Mouse (Mus musculus) intestine, embryonic 16.5 days (tissue): ENCODE measurements at regions not wholly inside any gene's neighbourhood (a gene's known extent, or its start where the extent isn't known, plus 50 kb on each side); places are given as distances from the start of the nearest gene placed in this dataset.

Experiments used
- ATAC-seq: fragments of 200-750 bp; cut with Nextera tagmentation; 2 replicates; pipeline ENCODE4 v1.8.0; 2017; ENCODE audit warnings: moderate TSS enrichment, moderate library complexity
- H3K27ac ChIP-seq: fragments of 300-500 bp; sonication (generic); 2 replicates; pipeline ENCODE4 v1.5.1; 2014; ENCODE audit warnings: mild to moderate bottlenecking, low read length
- H3K27me3 ChIP-seq: fragments of 300-500 bp; sonication (generic); replicated peaks from 2 replicates; pipeline ENCODE4 v1.6.1; 2014; ENCODE audit warnings: low read length, control low read depth, mixed read lengths; ENCODE audit not compliant: control insufficient read depth, insufficient read depth
- H3K36me3 ChIP-seq: fragments of 300-500 bp; sonication (generic); 2 replicates; pipeline ENCODE4 v1.6.1; 2014; ENCODE audit warnings: low read length, control low read depth; ENCODE audit not compliant: control insufficient read depth, insufficient read depth
- H3K4me1 ChIP-seq: fragments of 300-500 bp; sonication (generic); 2 replicates; pipeline ENCODE4 v1.6.1; 2014; ENCODE audit warnings: low read length, control low read depth, mixed read lengths; ENCODE audit not compliant: control insufficient read depth, insufficient read depth
- H3K4me2 ChIP-seq: fragments of 300-500 bp; sonication (generic); 2 replicates; pipeline ENCODE4 v1.6.1; 2014; ENCODE audit warnings: low read depth, low read length, control low read depth
- H3K4me3 ChIP-seq: fragments of 300-500 bp; sonication (generic); 2 replicates; pipeline ENCODE4 v1.5.1; 2014; ENCODE audit warnings: mild to moderate bottlenecking, low read length
- H3K9ac ChIP-seq: fragments of 300-500 bp; sonication (generic); 2 replicates; pipeline ENCODE4 v1.6.1; 2014; ENCODE audit warnings: low read depth, low read length
- H3K9me3 ChIP-seq: fragments of 300-500 bp; sonication (generic); 2 replicates; pipeline ENCODE4 v1.6.1; 2016; ENCODE audit warnings: low read length, control low read depth; ENCODE audit not compliant: control insufficient read depth
- WGBS: fragments of 180-500 bp; shearing (Covaris S2); extraction: QIAGEN DNeasy Blood & Tissue Kit; methylation state at CpG from one replicate; pipeline ENCODE4 v1.1.7; 2014; 5-methylcytosine and 5-hydroxymethylcytosine counted together

GRCm38 (mm10) chr5:111979601-111980000 lies 245.9 kb downstream of the Gm26897 start:
- Histone ChIP-seq H3K27me3 (no peaks in the 10 kb centered on the region), H3K9me3 (no peaks in the 10 kb centered on the region), H3K36me3 (no peaks in the 10 kb centered on the region), H3K27ac (no peak overlapping the region), H3K4me1 (no peaks in the 10 kb centered on the region), H3K9ac (no peak overlapping the region), H3K4me3 (no peak overlapping the region), H3K4me2 (no peak overlapping the region)
- WGBS: 88% methylated on average over 3 of the region's 3 CpGs
- ATAC-seq: no peak

DNA sequence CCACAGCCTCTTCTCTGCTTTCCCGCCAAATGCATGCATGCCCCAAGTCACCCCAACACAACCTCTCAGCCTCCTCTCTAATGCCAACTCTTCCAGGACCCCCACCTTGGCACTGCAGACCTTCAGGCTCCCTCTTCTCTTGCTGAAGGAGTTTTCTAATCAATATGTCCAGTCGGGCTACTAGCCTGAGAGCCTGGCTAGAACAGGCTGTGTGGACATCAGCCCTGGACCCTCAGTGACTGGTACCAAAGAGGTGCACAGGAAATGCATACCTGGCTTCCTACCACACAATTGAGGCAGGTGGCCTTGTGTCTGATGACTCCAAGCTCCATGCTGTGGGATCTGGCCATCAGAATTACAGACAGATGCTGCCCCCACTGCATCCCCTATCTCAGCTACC lies 248.4 kb downstream of the Gm26897 start:
- H3K27ac ChIP-seq: no peak overlapping the region
- no peaks in the 10 kb centered on the region for H3K9me3 ChIP-seq
- H3K4me1 ChIP-seq: no peaks in the 10 kb centered on the region
- H3K4me3 ChIP-seq: no peak overlapping the region
- ATAC-seq: no peak
- H3K36me3 ChIP-seq: no peaks in the 10 kb centered on the region
- 80% methylated on average over 2 of the region's 2 CpGs for WGBS
- H3K9ac ChIP-seq: no peak overlapping the region
- H3K27me3 ChIP-seq: no peaks in the 10 kb centered on the region
- H3K4me2 ChIP-seq: no peak overlapping the region

GRCm38 (mm10) chr5:111985997-111986396 lies 252.3 kb downstream of the Gm26897 start:
- no peak overlapping the region for H3K27ac ChIP-seq
- H3K9me3 ChIP-seq: no peaks in the 10 kb centered on the region
- H3K36me3 ChIP-seq: no peaks in the 10 kb centered on the region
- no peaks in the 10 kb centered on the region for H3K4me1 ChIP-seq
- no peak overlapping the region for H3K4me2 ChIP-seq
- ATAC-seq: no peak
- 67% methylated on average over 8 of the region's 8 CpGs for WGBS
- no peaks in the 10 kb centered on the region for H3K27me3 ChIP-seq
- H3K9ac ChIP-seq: no peak overlapping the region
- no peak overlapping the region for H3K4me3 ChIP-seq

- Histone ChIP-seq H3K4me3 (no peak overlapping the region), H3K4me2 (no peak overlapping the region), H3K36me3 (no peaks in the 10 kb centered on the region), H3K27me3 (no peaks in the 10 kb centered on the region), H3K4me1 (no peaks in the 10 kb centered on the region), H3K27ac (no peak overlapping the region), H3K9me3 (no peaks in the 10 kb centered on the region), H3K9ac (no peak overlapping the region)
- 48% methylated on average over 6 of the region's 6 CpGs for WGBS
- ATAC-seq: no peak
Observed at GRCm38 (mm10) chr5:111987036-111987435, 253.3 kb downstream of the Gm26897 start.

DNA sequence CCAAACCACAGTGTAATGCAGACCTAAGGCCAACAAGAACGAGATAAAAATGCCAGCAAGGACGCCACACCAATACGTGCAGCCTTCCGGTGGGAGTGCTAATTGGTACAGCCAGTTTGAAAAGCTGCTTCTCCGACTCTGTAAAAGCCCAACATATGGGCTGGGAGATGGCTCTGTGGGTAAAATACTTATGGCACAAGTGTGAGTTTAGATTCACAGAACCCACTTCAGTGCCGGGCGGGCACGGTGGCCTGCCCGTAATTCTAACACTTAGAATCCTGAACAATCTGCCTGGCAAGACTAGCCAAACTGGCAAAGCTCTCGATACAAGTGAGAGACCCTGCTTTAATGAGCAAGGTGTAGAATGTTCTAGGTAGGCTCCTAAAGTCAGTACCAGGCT lies 258.1 kb downstream of the Gm26897 start:
- no peak for ATAC-seq
- no peaks in the 10 kb centered on the region for H3K4me1 ChIP-seq
- no peak overlapping the region for H3K9ac ChIP-seq
- no peak overlapping the region for H3K27ac ChIP-seq
- no peak overlapping the region for H3K4me2 ChIP-seq
- H3K9me3 ChIP-seq: no peaks in the 10 kb centered on the region
- no peak overlapping the region for H3K4me3 ChIP-seq
- no peaks in the 10 kb centered on the region for H3K36me3 ChIP-seq
- no peaks in the 10 kb centered on the region for H3K27me3 ChIP-seq
- 86% methylated on average over 10 of the region's 10 CpGs for WGBS

DNA sequence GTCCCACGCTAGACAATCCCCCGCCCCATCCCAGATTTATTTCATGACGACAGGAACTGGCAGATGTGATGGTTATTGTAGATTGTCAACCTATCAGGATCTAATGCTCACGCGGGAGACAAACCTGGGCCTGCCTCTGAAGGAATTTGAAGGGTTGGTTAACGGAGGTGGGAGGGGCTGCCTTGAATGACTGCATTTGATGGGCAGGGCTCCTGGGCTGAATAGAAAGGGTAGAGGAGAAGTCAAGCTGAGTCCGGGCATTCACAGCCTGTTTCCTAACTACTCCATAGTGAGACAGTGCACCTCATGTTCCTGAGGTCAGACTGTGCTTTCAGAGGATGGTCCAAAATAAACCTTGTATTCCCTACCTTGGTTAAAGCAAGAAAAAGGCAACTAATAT lies 259.1 kb downstream of the Cryba4 start:
- ATAC-seq: no peak
- 65% methylated on average over 7 of the region's 7 CpGs for WGBS
- no peaks in the 10 kb centered on the region for H3K36me3 ChIP-seq

GRCm38 (mm10) chr5:111993930-111994329 lies 258.4 kb downstream of the Cryba4 start:
- no peaks in the 10 kb centered on the region for H3K4me1 ChIP-seq
- no peaks in the 10 kb centered on the region for H3K36me3 ChIP-seq
- no peak overlapping the region for H3K4me2 ChIP-seq
- WGBS: 77% methylated on average over 9 of the region's 9 CpGs
- no peak for ATAC-seq
- no peak overlapping the region for H3K27ac ChIP-seq
- no peak overlapping the region for H3K9ac ChIP-seq
- no peaks in the 10 kb centered on the region for H3K27me3 ChIP-seq
- no peaks in the 10 kb centered on the region for H3K9me3 ChIP-seq
- H3K4me3 ChIP-seq: no peak overlapping the region

More for the DNA sequence above, 259.1 kb downstream of the Cryba4 start:
- H3K4me3 ChIP-seq: no peak overlapping the region
- H3K27ac ChIP-seq: no peak overlapping the region
- no peak overlapping the region for H3K9ac ChIP-seq
- no peak overlapping the region for H3K4me2 ChIP-seq
- no peaks in the 10 kb centered on the region for H3K9me3 ChIP-seq
- H3K4me1 ChIP-seq: no peaks in the 10 kb centered on the region
- H3K27me3 ChIP-seq: no peaks in the 10 kb centered on the region

DNA sequence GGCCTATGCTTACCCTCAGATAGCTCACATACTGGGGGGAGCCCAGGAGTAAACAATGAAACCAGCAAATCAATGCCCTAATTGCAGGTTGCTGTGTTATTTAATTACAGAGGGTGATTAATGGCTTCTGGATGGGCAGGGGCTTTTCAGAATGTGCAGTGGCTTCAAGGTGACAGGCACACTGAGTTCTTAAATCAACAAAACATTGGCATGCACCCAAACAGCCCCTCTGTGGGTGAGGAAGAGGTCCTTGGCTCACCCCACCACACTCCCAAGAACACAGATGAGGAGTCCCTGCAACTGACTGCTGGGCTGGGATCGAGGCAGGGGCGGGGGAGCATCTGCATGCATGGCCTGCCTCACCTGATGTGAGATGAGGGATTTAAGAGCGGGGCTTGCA lies 255.5 kb downstream of the Cryba4 start:
- no peak overlapping the region for H3K27ac ChIP-seq
- H3K4me2 ChIP-seq: no peak overlapping the region
- no peak overlapping the region for H3K4me3 ChIP-seq
- H3K4me1 ChIP-seq: no peaks in the 10 kb centered on the region
- 57% methylated on average over 3 of the region's 3 CpGs for WGBS
- ATAC-seq: no peak
- no peak overlapping the region for H3K9ac ChIP-seq
- no peaks in the 10 kb centered on the region for H3K36me3 ChIP-seq
- H3K27me3 ChIP-seq: no peaks in the 10 kb centered on the region
- no peaks in the 10 kb centered on the region for H3K9me3 ChIP-seq

DNA sequence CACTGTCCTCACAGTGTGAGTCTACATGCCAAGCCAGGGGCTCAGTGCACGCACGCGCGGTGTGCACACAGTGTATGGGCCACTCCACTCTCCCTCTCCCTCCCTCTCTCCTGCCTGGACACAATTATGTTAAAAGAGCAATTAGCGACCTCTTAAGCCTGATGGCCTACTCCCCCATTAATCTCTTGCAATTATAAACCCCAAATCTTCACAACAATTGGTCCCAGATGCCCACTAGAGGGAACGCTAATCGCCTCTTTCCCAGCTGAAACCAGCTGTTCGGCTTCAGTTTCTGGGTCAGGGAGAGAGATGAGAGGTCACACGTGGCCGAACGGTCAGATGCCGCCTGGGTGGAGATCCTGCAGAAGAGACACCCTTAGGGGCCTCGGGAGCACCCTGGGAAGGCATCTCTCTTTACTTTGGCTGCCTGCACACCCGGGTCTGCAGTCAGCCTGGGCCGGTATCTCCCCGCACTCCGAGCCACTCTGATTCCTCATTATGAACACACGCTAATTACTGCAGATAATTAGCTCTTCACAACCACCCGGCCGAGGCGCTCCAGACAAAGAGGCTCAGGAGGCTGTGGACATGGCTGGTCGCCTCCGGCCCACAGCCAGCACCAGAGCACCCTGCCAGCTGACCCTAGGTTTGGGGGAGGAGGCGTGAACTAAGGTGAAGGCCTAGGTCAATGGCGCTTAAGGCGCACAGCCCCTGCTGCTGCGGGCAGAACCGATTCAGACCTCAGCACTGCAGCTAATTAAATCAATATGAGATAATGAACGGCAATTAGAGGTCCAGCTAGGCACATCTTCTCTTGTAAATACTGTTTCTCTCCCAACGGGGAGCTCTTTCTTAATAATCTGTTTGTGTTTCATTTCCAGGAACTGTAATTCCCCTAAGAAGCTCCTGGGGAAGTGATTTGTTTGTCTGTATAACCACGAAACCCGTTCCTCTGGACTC lies 250.3 kb downstream of the Cryba4 start:
- H3K36me3 ChIP-seq: no peaks in the 10 kb centered on the region
- no peak overlapping the region for H3K27ac ChIP-seq
- no peaks in the 10 kb centered on the region for H3K27me3 ChIP-seq
- no peak for ATAC-seq
- H3K4me2 ChIP-seq: no peak overlapping the region
- H3K4me1 ChIP-seq: no peaks in the 10 kb centered on the region
- no peak overlapping the region for H3K9ac ChIP-seq
- no peaks in the 10 kb centered on the region for H3K9me3 ChIP-seq
- H3K4me3 ChIP-seq: no peak overlapping the region
- 32% methylated on average over 32 of the region's 32 CpGs for WGBS
